Mouse (Mus musculus) cerebellum, postnatal 4 days (tissue): ENCODE measurements around the gene Pptc7.

ENCODE experiments used
- DNase-seq, 2 experiments: peaks; one replicate each; pipeline ENCODE4 v3.0.0; 2022; ENCODE audit warnings: low spot score in 2 of 2, mixed read lengths in 1 of 2

Gene Pptc7

DNA sequence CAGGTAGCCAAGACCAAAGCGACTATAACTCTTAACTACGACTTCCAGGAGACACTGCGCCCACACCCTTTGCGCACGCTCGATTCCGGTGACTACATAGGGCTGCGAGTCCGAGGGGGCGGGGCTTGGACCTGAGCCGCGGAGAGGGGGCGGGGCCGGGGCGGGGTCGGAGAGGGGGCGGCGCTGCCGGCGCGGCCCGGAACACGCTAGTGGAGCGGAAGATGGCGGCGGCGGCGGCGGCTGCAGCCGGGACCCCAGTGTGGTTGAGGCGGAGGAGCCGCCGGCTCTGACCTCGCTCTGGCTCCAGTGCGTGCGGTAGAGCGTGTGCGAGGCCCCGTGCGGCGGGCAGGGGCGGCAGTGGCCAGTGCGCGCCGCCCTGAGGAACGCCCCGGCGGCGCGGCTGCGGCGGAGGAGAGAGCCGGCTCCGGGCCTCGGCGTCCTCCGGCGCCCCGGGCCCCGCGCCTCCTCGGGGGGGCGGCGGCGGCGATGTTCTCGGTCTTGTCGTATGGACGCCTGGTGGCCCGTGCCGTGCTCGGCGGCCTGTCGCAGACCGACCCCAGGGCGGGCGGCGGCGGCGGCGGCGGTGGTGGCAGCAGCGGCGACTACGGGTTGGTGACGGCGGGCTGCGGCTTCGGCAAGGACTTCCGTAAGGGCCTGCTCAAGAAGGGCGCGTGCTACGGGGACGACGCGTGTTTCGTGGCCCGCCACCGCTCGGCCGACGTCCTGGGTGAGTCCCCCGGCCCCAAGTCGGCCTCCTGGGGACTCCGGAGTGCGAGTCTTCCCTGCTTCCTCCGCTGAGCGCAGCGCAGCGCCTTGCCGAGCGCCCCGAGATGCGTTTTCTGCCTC is at the start of gene Pptc7:
Gene Pptc7 (plus strand): TSS at position 183 of the 846 bp plus-strand sequence.
- DNase-seq, result peak; percentile 73 to 95

DNA sequence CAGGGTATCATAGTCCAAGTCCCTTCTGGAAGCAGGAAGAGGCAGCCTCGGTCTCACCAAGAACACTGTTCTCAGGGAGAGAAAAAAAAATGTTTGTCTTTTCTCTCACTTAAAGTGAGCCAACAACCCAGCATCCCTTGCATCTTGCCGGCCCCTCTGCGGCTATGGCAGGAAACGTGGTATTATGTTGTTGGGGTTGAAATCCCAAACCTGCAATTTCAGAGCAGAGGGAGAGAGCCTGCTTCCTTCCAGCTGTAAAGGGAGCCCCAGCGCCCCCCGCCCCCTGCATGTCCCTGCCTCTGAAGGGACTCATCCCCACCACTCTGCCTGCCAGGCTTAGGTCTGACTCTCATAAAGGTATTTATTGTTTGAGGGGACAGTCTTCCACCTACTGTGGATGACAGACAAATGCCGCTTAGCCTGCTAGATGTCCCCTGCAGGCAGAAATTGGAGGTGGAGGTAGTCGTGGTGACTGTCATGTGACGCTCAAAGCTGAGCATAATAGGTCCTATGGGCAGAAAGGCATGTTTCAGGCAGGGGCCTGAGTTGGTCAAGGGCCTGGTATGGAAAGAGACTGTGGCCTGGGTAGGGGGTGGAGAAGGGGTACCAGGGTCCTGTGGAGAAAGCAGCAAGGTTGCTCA is 48.8 kb upstream of the Pptc7 start:
- DNase-seq, result no peak

DNA sequence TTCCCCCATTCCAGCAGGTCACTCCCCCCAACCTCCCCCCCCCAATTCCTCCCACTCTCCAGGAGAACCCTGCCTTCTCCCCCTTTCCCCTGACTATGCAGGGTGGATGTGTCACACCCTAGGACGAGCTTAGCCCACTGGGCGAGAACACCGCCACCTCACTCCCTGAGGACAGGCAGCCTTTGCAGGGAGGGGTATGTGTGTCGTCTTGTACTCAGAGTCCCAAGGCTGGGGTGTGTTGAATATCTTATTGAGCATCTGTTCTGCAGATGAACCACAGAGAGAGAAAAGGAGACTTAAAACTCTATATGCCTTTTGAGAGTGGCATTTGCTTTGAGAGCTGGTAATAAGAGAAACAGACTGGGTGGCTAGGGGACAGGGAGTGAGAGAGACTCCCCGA is 47.0 kb upstream of the Pptc7 start:
- DNase-seq, result no peak

GRCm38 (mm10) chr5:122239618-122240017 is 44.5 kb upstream of the Pptc7 start:
- no peak for DNase-seq

DNA sequence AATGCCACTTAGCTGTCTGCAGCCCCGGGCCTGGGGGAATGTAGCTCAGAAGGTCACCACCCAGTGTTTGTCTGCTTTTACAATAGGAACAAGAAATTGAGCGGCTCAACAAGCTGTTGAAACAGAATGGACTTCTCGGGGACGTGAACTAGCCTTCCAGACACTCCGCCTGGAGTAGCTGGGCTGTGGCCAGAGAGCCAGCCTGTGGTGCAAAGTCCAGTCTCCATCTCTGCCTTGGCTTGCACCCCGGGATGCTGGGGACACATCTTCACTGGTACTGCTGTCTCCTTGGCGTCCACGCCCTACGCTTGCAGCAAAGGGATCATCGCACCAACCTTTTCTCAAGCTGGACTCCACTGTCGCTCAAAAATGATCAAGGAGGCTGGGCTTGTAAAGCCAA is 43.6 kb upstream of the Pptc7 start:
- no peak for DNase-seq

- no peak for DNase-seq
Observed at GRCm38 (mm10) chr5:122240989-122241388, 43.2 kb upstream of the Pptc7 start.

DNA sequence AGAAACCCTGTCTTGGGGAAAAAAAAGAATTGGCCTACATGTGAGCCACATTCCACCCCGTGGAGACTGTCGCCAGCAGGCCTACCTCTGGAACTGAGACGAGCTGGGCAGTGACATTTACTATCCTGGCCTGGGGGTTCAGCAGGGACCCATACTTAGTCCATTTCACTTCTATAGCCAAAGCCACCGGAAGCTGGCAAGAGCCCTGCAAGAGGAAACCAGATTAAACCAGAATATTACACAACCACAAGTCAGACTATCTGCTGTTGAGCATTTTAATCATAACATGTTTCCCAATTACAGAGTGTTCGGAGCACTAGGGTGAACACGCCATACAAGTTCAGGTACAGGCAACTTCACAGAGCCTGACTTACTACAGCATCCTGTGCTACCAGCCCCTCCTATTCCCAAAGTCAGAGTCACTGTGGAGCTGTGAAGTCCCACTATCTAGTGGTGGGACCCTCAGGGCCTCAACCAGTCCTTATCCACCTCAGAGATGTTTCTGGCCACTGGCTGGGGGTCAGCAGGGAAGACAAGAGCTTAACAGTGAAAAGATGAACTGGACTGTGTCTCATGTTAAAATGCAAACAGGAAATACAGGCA is 41.5 kb upstream of the Pptc7 start:
- DNase-seq, result no peak

DNA sequence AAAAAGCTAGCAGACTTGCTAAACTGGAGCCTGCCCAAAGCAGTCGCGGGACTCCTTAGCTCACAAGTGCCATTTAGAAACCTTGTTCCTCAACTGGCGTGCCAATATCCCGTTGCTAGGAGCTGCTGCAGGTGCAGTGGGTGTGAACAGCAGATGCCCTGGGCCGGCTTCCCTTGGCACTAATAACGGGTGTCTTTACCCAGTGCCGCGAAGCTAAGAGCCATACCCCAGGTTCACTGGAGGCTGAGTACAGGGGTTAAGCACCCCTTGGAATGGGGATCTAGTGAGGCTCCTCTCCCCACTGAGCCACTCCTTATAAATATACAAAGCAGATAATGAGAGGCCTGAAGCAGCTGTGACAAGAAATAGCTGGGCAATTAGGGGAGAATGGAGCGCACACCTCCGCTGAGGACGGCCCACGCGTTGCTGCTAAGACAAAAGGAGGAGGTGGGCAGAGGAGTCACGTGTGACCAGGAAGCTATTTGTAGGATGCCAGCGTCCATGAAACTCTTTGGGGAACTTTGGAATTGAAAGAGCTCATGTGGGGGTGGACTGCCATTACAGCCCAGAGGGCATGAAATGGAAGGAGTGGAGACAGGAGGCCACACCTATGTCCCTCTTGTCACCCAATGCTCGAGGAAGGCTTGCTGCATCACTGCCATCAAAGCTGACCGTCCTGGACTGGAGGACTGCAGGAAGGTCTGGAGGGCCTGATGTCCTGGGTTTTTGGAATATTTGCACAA is 40.2 kb upstream of the Pptc7 start:
- no peak for DNase-seq

DNA sequence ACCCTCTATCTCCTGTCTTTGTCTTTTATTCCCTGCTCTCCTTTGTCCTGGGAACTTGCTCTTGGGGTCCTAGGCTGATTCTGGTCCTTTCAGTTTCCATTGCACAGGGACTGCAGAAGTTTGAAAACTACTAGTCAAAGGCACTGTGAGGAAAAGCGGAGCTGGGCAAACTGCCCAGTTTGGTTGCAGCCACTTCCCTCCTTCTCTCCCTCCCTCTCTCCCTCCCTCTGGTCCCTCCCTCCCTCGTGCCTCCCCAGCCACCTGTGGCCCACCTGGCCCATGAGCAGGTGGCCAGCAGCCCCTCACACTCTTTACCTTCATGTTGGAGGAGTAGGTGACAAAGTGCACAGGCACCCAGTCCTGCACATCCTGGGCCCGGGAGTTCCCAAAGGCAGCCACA is 39.0 kb upstream of the Pptc7 start:
- DNase-seq, result no peak

GRCm38 (mm10) chr5:122246547-122247167 is 37.5 kb upstream of the Pptc7 start:
- no peak for DNase-seq

DNA sequence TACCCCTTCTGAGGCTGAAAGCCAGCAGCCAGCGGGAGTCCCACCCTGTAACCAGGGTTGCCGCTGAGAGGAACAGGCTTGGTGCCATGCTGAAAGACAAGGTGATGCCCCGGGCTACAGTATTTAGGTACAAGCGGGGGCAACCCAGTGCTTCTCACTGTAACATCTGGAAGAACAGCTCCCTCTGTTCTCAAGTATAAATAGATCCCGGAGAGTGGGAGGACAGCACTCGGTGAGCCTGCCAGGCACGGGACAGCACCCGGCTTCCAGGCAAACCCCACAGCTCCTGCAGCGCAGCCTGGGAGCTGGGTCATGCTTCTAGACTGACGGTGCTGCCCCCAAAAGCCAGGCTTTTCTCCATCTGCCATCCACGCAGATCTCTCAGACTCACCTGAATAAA is 36.6 kb upstream of the Pptc7 start:
- no peak for DNase-seq

DNA sequence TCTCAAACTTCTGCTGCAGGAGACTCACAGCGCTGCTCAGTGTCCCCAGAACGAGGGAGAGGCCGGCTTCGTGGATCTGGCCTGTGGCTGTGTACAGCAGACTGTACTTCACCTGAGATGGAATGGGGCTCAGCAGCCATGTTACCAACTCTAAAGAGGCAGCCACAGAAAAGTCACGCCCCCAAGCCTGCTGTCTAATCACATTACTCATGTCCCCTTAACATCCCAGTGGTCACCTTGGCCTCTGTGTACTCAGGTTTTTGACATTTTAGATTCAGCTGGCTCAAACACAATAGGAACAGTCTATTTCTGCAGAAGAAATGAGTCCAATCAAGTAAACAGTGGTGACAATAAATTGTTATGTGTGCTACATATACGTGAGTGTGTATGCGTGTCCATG is 36.2 kb upstream of the Pptc7 start:
- DNase-seq, result no peak

GRCm38 (mm10) chr5:122249281-122249680 is 34.9 kb upstream of the Pptc7 start:
- DNase-seq, result no peak

DNA sequence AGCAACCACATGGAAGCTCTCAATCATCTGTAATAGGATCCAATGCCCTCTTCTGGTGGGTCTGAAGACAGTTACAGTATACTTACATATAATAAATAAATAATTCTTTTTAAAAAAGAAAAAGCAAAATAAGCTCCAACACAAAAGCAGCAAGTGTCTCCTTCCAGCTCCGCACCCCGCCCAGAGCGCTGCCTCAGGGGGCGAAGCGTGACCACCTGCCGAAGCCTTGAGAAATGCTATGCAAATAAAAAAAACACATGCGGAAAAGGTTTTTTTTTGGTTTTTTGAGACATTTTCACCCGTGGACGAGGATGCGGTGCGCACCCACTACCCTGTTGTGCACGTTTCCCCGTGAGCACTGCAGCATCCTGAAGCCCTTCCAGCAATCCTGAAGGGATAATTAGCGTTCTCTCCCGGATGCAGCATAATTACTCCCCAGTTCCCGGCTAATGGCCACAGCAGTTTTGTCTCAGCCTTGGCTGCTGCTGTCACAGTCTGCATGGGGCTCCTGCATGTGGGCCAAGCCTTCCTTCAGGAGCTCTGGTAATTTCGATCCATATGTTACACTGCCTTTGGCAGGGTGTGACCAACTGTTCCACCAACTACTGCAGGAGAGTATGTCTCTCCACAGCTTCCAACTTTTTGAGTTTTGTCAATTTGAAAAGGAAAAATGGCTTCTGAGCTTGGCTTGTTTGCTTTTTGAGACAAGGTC is 32.1 kb upstream of the Pptc7 start:
- no peak for DNase-seq

DNA sequence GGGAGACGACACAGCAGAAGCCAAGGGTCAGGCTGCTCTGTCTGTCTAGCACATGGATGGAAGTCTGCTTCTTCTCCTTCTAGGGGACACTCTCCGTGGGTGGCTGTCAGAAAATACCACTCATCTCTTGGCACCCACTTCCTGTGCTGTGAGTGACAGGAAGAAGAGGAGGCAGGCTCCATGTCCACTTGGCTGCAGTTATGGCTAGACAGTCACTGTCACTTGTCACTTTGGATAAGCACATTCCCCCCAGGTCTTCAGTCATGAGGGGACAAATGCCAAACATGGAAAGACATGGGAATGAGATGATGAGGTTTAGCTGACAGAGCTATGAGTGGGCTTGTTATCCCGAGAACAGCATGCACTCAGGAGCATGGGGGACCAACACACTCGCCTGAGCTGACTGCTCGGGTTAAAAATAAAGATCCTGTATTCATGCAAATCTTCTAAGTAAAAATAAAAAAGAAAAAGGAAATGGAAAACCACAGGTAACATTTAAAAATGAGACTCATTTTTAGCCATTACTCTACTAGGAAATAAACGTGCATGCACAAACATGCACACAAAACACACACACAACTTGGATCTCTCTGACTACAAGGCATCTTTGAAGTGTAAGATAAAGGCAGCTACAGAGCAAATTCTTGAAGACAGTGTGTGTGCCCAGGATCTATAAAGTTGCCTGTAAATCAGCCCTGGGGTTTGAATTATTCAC is 26.0 kb upstream of the Pptc7 start:
- DNase-seq, result no peak

GRCm38 (mm10) chr5:122262104-122262503 is 22.1 kb upstream of the Pptc7 start:
- DNase-seq, result no peak

DNA sequence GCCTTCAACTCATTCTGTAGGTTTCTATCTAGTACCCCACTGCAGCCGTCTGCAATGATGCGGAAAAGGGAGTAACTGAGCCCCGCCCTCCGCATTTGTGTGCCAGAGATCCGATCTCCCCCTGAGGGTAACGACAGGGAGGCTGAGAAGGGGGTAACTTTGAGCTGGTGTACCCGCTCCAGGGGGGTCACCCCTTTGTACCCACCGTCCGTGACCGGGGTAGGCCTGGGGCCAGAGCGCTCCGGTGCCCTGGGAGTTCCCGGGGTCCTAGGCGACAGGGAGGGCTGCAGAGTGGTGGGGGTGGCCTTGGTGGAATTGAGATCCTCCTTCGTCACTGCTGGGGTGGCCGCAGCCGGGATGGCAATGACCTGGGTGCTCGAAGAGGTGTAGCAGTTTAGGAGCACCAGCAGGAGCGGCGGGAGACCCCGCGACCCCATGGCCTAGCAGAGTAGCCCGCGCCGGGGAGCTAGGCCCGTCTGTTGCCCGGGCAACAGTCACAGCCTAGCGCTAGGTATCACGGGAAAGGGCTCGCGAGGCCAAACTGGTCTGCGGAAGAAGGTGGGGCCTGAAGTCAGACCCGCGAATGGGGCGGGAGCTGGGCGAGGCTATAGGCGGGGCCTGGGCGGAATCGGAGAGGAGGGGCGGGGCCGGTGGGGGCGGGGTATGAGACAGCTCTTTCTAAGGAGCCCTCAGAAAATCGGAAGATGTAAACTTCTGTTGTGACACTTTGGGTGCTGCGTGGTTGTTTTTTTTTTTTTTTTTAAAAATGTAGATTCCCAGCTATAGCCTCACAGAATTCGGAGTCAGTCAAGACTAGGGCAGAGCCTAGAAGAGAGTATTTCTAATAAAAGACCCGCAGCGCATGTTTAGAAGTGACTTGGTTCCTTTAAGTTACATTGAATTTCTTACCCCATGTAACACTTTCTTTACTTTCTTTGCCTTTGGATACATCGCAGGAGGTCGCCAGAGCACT is 19.9 kb upstream of the Pptc7 start, which contains the start of gene Tctn1:
Gene Tctn1 (minus strand): TSS at position 528 of the 973 bp plus-strand sequence.
- peak; percentile 76 to 84 for DNase-seq

DNA sequence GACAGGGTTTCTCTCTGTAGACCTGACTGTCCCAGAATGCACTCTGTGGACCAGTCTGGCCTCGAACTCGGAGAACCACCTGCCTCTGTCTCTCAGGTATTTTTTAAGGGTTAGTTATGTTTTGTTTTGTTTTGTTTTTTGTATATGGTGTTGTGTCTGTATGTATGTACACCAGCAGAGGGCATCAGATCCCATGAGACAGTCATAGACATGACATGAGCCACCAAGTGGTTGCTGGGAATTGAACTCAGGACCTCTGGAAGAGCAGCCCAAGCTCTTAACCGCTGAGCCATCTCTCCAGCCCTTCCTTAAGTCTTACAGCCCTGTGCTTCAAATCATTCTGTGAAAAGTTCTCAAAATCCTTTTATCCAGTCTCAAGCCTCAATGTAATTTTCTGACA is 19.0 kb upstream of the Pptc7 start:
- no peak for DNase-seq

DNA sequence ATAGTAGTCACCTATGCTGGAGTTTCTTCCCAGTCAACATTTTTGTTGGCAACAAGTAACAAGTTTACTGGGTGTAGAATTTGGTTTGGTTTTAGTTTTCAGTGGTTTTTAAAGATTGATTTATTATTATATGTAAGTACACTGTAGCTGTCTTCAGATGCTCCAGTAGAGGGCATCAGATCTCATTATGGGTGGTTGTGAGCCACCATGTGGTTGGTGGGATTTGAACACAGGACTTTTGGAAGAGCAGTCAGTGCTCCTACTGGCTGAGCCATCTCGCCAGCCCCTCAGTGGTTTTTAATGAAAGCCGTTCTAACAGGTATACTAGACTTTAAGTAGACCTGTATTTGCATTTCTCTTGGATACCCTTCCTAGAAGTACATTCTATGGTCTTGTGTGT is 18.2 kb upstream of the Pptc7 start:
- DNase-seq, result no peak
